Mouse (Mus musculus) MEL (cell line): ENCODE data around the gene Serinc5.

Experiments used
- CTCF ChIP-seq, 3 experiments: IDR thresholded peaks in 2 of 3; conservative IDR thresholded peaks in 1 of 3; 2 replicates each; pipeline ENCODE4 v1.5.1; 2011 to 2012; ENCODE audit warnings: low read length in 3 of 3, low read depth in 2 of 3, mild to moderate bottlenecking in 2 of 3, improper control_type of control experiment in 1 of 3, inconsistent platforms in 1 of 3, mixed read lengths in 1 of 3, moderate library complexity in 1 of 3; ENCODE audit not compliant: control insufficient read depth in 1 of 3, insufficient read depth in 1 of 3, poor library complexity in 1 of 3, severe bottlenecking in 1 of 3
- MAFK ChIP-seq: IDR thresholded peaks from 2 replicates; pipeline ENCODE4 v1.6.1; 2011; ENCODE audit warnings: low read depth, mild to moderate bottlenecking, low read length, improper control_type of control experiment, borderline replicate concordance

- TF ChIP-seq CTCF (IDR thresholded peaks at IDR 0.05 in 2 of 3, conservative IDR thresholded peaks at IDR 0.05 in 1 of 3; ENCODE audit: control insufficient read depth in 1 of 3, insufficient read depth in 1 of 3, low read depth in 2 of 3, low read length in 3 of 3, poor library complexity in 1 of 3, severe bottlenecking in 1 of 3) (no peak), MAFK (no peak)
These were observed 1.2 kb upstream of the Serinc5 start for GRCm38 (mm10) chr13:92609486-92610310.
